Mouse (Mus musculus) cortical plate, adult 2 months (tissue): ENCODE results near the gene Usp54.

Source experiments
- CTCF ChIP-seq: fragments of 200-500 bp; IDR thresholded peaks from 2 replicates; pipeline ENCODE4 v1.5.1; 2011; ENCODE audit warnings: mild to moderate bottlenecking, control low read depth, low read length; ENCODE audit not compliant: insufficient read depth; ENCODE audit errors: extremely low read depth
- POLR2A ChIP-seq: fragments of 200-500 bp; IDR thresholded peaks from 2 replicates; pipeline ENCODE4 v1.6.1; 2011; ENCODE audit warnings: mild to moderate bottlenecking, low read length, control low read depth; ENCODE audit not compliant: insufficient read depth; ENCODE audit errors: extremely low read depth

GRCm38 (mm10) chr14:20565256-20566021, 75.4 kb downstream of the Usp54 start:
- no peak for TF ChIP-seq POLR2A
- TF ChIP-seq CTCF, result no peak
